Mouse (Mus musculus) lung, embryonic 15.5 days (tissue): ENCODE data around the gene Kcnj2. TPM values are rescaled to one million over a fixed set of nuclear protein-coding genes. Genes with fewer than 3 reads are reported as not detected.
A peak's percentile ranks its signal among the peaks of the same experiment; 100 is the strongest.

Experiments used
- ATAC-seq: fragments of 200-750 bp; cut with Nextera tagmentation; 2 replicates; pipeline ENCODE4 v1.8.0; 2017; ENCODE audit warnings: moderate number of reproducible peaks, borderline replicate concordance; ENCODE audit not compliant: low FRiP score, low TSS enrichment; ENCODE audit errors: extremely low read depth
- H3K27ac ChIP-seq: fragments of 300-500 bp; sonication (generic); 2 replicates; pipeline ENCODE4 v1.5.1; 2015; ENCODE audit warnings: moderate library complexity, mild to moderate bottlenecking, inconsistent platforms
- H3K27me3 ChIP-seq: fragments of 300-500 bp; sonication (generic); 2 replicates; pipeline ENCODE4 v1.6.1; 2015; ENCODE audit warnings: inconsistent platforms
- H3K36me3 ChIP-seq: fragments of 300-500 bp; sonication (generic); 2 replicates; pipeline ENCODE4 v1.6.1; 2015; ENCODE audit warnings: inconsistent platforms
- H3K4me1 ChIP-seq: fragments of 300-500 bp; sonication (generic); 2 replicates; pipeline ENCODE4 v1.6.1; 2015; ENCODE audit warnings: inconsistent platforms
- H3K4me2 ChIP-seq: fragments of 300-500 bp; sonication (generic); 2 replicates; pipeline ENCODE4 v1.6.1; 2015; ENCODE audit warnings: inconsistent platforms, mild to moderate bottlenecking, moderate library complexity
- H3K4me3 ChIP-seq: fragments of 300-500 bp; sonication (generic); 2 replicates; pipeline ENCODE4 v1.5.1; 2015; ENCODE audit warnings: mild to moderate bottlenecking, inconsistent platforms
- H3K9ac ChIP-seq: fragments of 300-500 bp; sonication (generic); 2 replicates; pipeline ENCODE4 v1.6.1; 2015; ENCODE audit warnings: inconsistent platforms
- H3K9me3 ChIP-seq: fragments of 300-500 bp; sonication (generic); 2 replicates; pipeline ENCODE4 v1.6.1; 2016; ENCODE audit warnings: inconsistent platforms
- WGBS: fragments of 180-500 bp; shearing (Covaris S2); methylation state at CpG from one replicate; pipeline ENCODE4 v1.1.7; 2015; 5-methylcytosine and 5-hydroxymethylcytosine counted together
- polyA plus RNA-seq: library from polyadenylated mRNA; unstranded; fragments of >200 nt; fragmentation: Nextera tagmentation; extraction: Ambion mirVana; gene quantifications from 2 replicates; pipeline ENCODE4 v1.2.1, GENCODE M21; 2015

The Kcnj2 gene
- polyA plus RNA-seq, 1 experiment from 2014 or later, result 2.2 TPM

DNA sequence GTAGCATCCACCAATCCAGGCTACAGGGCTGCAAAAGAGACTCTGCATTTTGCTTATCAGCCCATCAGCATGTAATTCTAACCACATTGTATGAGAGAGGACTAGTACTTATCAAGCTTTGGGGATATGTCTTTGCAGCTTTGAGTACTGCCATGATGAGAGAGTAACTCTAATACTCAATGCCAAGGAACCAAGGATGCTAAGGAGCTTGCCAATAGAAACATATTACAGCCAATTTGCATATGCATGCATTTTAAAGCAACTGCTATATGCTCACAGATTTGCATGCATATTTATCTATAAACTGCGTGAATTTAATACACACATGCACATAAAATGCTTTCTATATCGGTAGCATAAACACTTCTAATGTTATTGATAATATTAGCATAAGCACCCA, 34.2 kb downstream of the Kcnj2 start:
- no peaks in the 10 kb centered on the region for H3K27me3 ChIP-seq
- no peaks in the 10 kb centered on the region for H3K9me3 ChIP-seq
- H3K4me2 ChIP-seq, result no peak overlapping the region
- no peaks in the 10 kb centered on the region for H3K36me3 ChIP-seq
- no peak for ATAC-seq
- no peak overlapping the region for H3K27ac ChIP-seq
- H3K4me3 ChIP-seq, result no peak overlapping the region
- no peaks in the 10 kb centered on the region for H3K4me1 ChIP-seq
- WGBS, result 84% methylated on average over 2 of the region's 2 CpGs
- H3K9ac ChIP-seq, result no peak overlapping the region

DNA sequence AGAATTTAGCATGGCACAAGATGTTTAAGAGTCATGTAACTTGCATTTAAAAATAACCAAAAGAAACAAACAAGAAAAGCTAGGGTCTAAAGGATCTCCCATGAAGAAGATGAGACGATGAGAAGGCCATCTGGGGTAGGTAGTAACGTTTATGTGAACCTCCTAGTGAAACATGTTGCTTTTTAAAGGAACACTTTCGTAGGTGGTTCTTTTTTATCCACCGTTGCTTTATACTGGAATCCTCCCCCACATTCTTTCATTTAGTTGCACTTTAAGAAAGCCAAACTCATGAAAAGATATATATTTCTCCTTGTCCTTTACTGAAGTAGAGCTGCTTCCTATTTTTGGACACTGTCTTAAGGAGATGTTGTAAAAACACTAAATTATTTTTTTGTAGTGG, 34.7 kb downstream of the Kcnj2 start:
- WGBS, result 83% methylated on average over 4 of the region's 4 CpGs
- Histone ChIP-seq H3K4me3 (no peak overlapping the region), H3K9ac (no peak overlapping the region), H3K36me3 (no peaks in the 10 kb centered on the region), H3K27ac (no peak overlapping the region), H3K4me2 (no peak overlapping the region), H3K4me1 (no peaks in the 10 kb centered on the region), H3K27me3 (no peaks in the 10 kb centered on the region), H3K9me3 (no peaks in the 10 kb centered on the region)
- ATAC-seq, result no peak

DNA sequence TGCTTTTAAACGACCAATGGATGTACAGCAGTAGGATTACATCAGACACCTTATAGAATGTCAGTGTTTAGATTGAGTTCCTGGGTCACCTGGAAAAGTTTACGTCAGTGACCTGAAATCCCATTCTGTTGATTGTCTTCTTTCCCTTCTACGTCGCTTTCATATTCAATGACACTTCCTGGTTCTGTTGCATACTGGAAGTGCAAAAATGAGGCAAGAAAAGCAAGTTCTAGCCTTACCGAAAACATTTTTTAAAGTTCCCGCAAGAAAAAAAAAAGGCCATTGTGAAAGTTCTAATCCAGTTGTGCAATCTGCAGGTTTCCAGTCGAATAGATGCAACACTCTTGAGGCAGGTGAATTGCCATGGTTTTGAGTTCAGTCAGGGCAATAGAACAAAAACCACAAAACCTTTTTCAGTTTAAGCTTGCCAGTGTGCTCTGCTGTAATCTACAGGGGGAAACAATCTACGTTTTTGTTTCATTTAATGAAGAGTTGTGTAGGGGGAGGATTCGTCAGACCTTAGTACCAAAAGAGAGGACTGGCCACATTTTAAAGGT, 35.7 kb downstream of the Kcnj2 start:
- Histone ChIP-seq H3K27ac (no peak overlapping the region), H3K9me3 (no peaks in the 10 kb centered on the region), H3K4me3 (no peak overlapping the region), H3K9ac (no peak overlapping the region), H3K4me2 (no peak overlapping the region), H3K27me3 (no peaks in the 10 kb centered on the region), H3K36me3 (no peaks in the 10 kb centered on the region), H3K4me1 (no peaks in the 10 kb centered on the region)
- ATAC-seq, result no peak
- WGBS, result 68% methylated on average over 9 of the region's 9 CpGs

DNA sequence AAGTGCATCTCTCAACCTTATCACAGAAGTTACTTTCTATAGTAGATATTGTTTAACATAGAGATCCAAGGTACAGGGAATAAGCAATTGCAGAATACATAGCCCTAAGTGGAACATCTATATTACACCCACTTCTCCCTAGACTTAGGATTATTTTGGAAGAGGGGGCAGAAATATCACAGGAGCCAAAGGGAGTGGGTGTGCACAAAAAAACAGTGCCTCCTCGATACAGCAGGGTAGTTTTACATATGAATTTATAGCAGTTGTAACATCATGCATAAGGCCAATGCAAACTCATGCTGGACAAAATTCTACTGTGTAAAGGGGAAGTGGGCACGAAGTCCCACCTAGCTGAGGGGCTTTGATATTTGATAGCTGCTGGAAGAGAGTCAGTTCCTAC, 38.5 kb downstream of the Kcnj2 start:
- no peaks in the 10 kb centered on the region for H3K9me3 ChIP-seq
- no peak overlapping the region for H3K9ac ChIP-seq
- no peak overlapping the region for H3K4me2 ChIP-seq
- no peak overlapping the region for H3K27ac ChIP-seq
- H3K27me3 ChIP-seq, result no peaks in the 10 kb centered on the region
- no peak overlapping the region for H3K4me3 ChIP-seq
- no peaks in the 10 kb centered on the region for H3K4me1 ChIP-seq
- 64% methylated on average over 2 of the region's 2 CpGs for WGBS
- ATAC-seq, result no peak
- H3K36me3 ChIP-seq, result no peaks in the 10 kb centered on the region

DNA sequence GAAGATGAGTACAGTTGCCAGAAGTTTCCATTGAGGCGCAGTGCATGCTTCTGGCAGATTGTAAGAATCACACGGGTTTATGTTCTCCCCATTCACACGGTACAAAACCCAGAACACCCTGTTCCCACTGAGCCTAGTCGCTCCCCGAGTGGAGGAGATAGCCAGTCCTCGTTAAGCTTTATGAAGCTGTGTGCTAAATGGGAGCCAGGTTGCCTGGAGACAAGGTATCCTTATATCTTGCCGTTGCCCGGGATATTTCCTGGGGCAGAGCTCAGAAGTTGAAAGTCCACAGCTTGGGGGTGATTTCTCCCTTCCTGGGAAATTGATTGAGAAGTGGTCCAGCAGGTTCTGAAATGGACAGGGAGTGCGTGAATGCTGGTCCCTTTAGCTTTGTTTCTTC, 42.2 kb downstream of the Kcnj2 start:
- H3K27ac ChIP-seq, result no peak overlapping the region
- no peaks in the 10 kb centered on the region for H3K27me3 ChIP-seq
- no peaks in the 10 kb centered on the region for H3K9me3 ChIP-seq
- no peak overlapping the region for H3K9ac ChIP-seq
- H3K4me3 ChIP-seq, result no peak overlapping the region
- H3K4me2 ChIP-seq, result no peak overlapping the region
- no peaks in the 10 kb centered on the region for H3K36me3 ChIP-seq
- no peak for ATAC-seq
- 61% methylated on average over 9 of the region's 9 CpGs for WGBS
- H3K4me1 ChIP-seq, result no peaks in the 10 kb centered on the region

DNA sequence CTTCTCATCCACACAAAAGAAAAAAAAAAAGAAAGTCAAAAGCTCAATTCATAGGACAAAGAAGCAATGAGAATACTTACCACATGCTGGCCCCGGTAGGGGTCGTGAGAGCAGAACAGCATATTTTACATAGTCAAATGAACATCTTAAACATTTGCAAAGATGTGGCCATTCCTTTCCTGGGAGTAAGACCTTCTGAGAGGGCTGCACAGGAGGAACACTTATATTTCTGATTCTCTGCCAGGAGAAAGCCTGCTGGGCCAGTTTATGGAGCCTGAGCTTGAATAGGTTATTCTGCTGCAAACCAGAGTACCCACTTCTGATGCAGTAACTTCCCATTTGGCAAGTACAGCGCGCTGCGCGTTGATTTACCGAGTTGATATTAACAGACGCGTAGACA, 55.5 kb downstream of the Kcnj2 start:
- ATAC-seq, result peak; percentile 78; the same call in 1 of the 2 replicates
- 47% methylated on average over 9 of the region's 9 CpGs for WGBS
- H3K9me3 ChIP-seq, result no peaks in the 10 kb centered on the region
- H3K4me3 ChIP-seq, result no peak overlapping the region
- peak overlapping the region; percentile 77 for H3K27ac ChIP-seq
- H3K27me3 ChIP-seq, result no peaks in the 10 kb centered on the region
- H3K36me3 ChIP-seq, result no peaks in the 10 kb centered on the region
- H3K4me2 ChIP-seq, result peak overlapping the region; percentile 18; the same call in 1 of the 2 replicates
- H3K4me1 ChIP-seq, result peaks cover 5% of the 10 kb centered on the region; the same call in 1 of the 2 replicates
- H3K9ac ChIP-seq, result no peak overlapping the region

DNA sequence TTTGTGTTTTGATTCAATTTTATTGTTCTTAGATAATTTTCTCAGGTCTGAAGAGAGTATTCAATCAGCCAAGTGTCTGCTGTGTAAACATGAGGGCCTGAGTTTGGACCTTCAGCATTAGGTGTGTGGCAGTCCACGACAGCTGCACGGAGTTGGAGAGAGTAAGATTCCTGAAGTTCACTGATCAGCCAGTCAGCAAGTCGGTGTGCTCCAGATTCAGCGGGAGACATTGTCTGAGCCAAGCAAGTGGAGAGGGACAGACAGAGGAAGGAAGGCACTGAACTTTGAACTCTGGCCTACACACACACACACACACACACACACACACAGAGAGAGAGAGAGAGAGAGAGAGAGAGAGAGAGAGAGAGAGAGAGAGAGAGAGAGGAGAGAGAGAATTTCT, 57.4 kb downstream of the Kcnj2 start:
- ATAC-seq, result no peak

DNA sequence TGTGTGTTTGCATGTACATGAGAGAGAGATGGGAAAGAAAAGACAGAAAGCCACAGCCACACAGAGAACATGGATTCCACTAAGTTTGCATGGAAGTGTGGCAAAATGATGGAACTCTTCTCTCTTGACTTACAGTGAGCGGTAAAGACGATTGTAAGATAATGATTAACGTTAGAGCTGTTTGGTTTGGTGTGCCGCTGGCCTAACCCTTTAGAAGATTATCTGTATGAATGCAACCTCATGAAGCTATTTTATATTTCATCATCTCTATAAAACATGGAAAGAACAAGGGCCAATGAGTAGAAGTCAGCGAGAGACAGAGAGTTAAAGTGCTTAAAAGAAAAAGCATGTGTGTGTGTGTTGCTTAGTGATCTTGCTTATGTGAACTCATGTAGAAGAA, 60.0 kb downstream of the Kcnj2 start:
- Histone ChIP-seq H3K9me3 (no peaks in the 10 kb centered on the region), H3K4me1 (peaks cover 5% of the 10 kb centered on the region; the same call in 1 of the 2 replicates), H3K36me3 (no peaks in the 10 kb centered on the region), H3K4me3 (no peak overlapping the region), H3K4me2 (no peak overlapping the region), H3K9ac (no peak overlapping the region), H3K27ac (no peak overlapping the region), H3K27me3 (no peaks in the 10 kb centered on the region)
- 70% methylated on average over 5 of the region's 5 CpGs for WGBS
- ATAC-seq, result no peak

More for the DNA sequence above, 57.4 kb downstream of the Kcnj2 start:
- Histone ChIP-seq H3K9ac (no peak overlapping the region), H3K36me3 (no peaks in the 10 kb centered on the region), H3K4me3 (no peak overlapping the region), H3K4me2 (no peak overlapping the region), H3K4me1 (peaks cover 5% of the 10 kb centered on the region; the same call in 1 of the 2 replicates), H3K27me3 (no peaks in the 10 kb centered on the region), H3K27ac (no peak overlapping the region), H3K9me3 (no peaks in the 10 kb centered on the region)
- 26% methylated on average over 4 of the region's 4 CpGs for WGBS

Other genes starting within 250 kb of the Kcnj2 start
- not detected in 2 replicates for gene Kcnj16, start 98.1 kb upstream of the Kcnj2 start, polyA plus RNA-seq